Mouse (Mus musculus): ENCODE measurements at regions not wholly inside any gene's neighbourhood (a gene's known extent, or its start where the extent isn't known, plus 50 kb on each side); places are given as distances from the start of the nearest gene placed in this dataset.

DNA sequence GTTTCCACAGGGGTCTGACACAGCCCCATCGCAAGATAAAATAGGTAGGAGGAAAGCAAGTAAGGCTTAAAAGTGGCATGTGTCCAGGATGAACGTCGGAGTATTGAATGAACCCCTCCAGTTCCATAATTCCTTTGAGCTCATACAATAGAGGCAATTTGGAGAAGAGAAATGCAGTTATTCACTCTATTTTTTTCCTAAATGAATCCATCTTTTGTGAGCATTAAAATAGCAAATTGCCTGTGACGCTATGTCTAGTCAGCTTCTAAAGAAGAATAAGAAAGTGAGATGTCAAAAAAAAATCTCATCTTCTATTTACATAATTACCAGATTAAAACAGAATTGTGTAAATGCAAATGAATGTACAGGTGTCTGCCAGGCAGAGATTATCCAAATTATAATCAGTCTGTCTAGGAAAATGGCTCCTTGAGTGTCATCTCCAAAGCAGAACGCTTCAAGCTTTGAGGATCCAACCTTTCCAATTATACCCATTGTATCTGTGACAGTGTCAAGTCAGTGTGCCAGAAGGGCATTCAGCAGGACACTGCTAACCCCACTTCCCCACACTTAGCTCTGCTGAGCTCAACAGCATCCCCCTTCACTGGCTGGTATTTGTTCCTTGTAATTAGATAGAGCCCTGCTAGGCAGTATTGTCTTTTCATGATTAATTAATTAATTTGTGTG, 567.2 kb upstream of the Sox11 start:
- TF ChIP-seq POLR2A (IDR thresholded peaks at IDR 0.05; ENCODE audit: borderline replicate concordance, control insufficient read depth, low read depth, low read length) (no peak), CTCF (IDR thresholded peaks at IDR 0.05; ENCODE audit: control insufficient read depth, insufficient read depth, low read length) (no peak)

All from bone marrow, adult 2 months (tissue).